Mouse (Mus musculus) olfactory bulb, adult 2 months (tissue): ENCODE data around the gene Gm49711. TPM values are rescaled to one million over a fixed set of nuclear protein-coding genes. Genes with fewer than 3 reads are reported as not detected.
"Not testable (repeated sequence)": the region's sequence is repeated elsewhere in the genome, so short reads cannot be mapped to it uniquely, and the experiment has no call there.

ENCODE experiments used
- H3K27ac ChIP-seq: fragments of 200-500 bp; 2 replicates; pipeline ENCODE4 v1.5.1; 2012; ENCODE audit warnings: low read depth, low read length; ENCODE audit not compliant: insufficient read depth
- H3K4me1 ChIP-seq: fragments of 200-500 bp; 2 replicates; pipeline ENCODE4 v1.6.1; 2012; ENCODE audit warnings: low read length; ENCODE audit not compliant: control insufficient read depth, insufficient read depth
- H3K4me3 ChIP-seq: fragments of 200-500 bp; 2 replicates; pipeline ENCODE4 v1.5.1; 2012; ENCODE audit warnings: mild to moderate bottlenecking, low read depth, low read length, moderate library complexity; ENCODE audit not compliant: insufficient read depth
- CTCF ChIP-seq: fragments of 200-500 bp; IDR thresholded peaks from 2 replicates; pipeline ENCODE4 v1.5.1; 2012; ENCODE audit warnings: low read depth, mild to moderate bottlenecking, low read length, moderate library complexity; ENCODE audit not compliant: insufficient read depth
- POLR2A ChIP-seq: fragments of 200-500 bp; IDR thresholded peaks from 2 replicates; pipeline ENCODE4 v1.6.1; 2012; ENCODE audit warnings: mild to moderate bottlenecking, low read depth, low read length, moderate library complexity; ENCODE audit not compliant: insufficient read depth
- WGBS: fragments of 180-500 bp; shearing (Covaris S2); methylation state at CpG from one replicate; pipeline ENCODE4 v1.1.7; 2018; 5-methylcytosine and 5-hydroxymethylcytosine counted together
- polyA plus RNA-seq: library from polyadenylated mRNA; stranded (reverse); fragments of >200 nt; gene quantifications from 2 replicates; pipeline ENCODE4 v1.2.4, GENCODE M21; 2012; ENCODE audit warnings: low replicate concordance; ENCODE audit not compliant: missing spikeins, insufficient read depth, insufficient read length

Gene Gm49711
- polyA plus RNA-seq, 1 experiment = not detected

GRCm38 (mm10) chr16:92183477-92183876, 125.4 kb downstream of the Gm49711 start:
- Histone ChIP-seq H3K4me1 (no peaks in the 10 kb centered on the region), H3K27ac (no peak overlapping the region), H3K4me3 (no peak overlapping the region)
- TF ChIP-seq POLR2A (no peak), CTCF (no peak)
- WGBS = 88% methylated on average over 4 of the region's 4 CpGs

GRCm38 (mm10) chr16:92190603-92191002, 132.5 kb downstream of the Gm49711 start:
- Histone ChIP-seq H3K27ac (no peak overlapping the region), H3K4me3 (no peak overlapping the region), H3K4me1 (no peaks in the 10 kb centered on the region)
- TF ChIP-seq CTCF (no peak), POLR2A (no peak)

GRCm38 (mm10) chr16:92195094-92195493, 137.0 kb downstream of the Gm49711 start:
- 58% methylated on average over 6 of the region's 6 CpGs for WGBS
- H3K4me3 ChIP-seq = no peak overlapping the region
- no peaks in the 10 kb centered on the region for H3K4me1 ChIP-seq
- TF ChIP-seq CTCF (no peak), POLR2A (no peak)
- no peak overlapping the region for H3K27ac ChIP-seq

GRCm38 (mm10) chr16:92196741-92197331, 138.7 kb downstream of the Gm49711 start:
- Histone ChIP-seq H3K27ac (no peak overlapping the region), H3K4me1 (no peaks in the 10 kb centered on the region), H3K4me3 (no peak overlapping the region)
- TF ChIP-seq POLR2A (no peak), CTCF (no peak)
- 55% methylated on average over 8 of the region's 8 CpGs for WGBS

- Histone ChIP-seq H3K4me1 (no peaks in the 10 kb centered on the region), H3K27ac (no peak overlapping the region), H3K4me3 (no peak overlapping the region)
- TF ChIP-seq POLR2A (no peak), CTCF (no peak)
- 60% methylated on average over 7 of the region's 7 CpGs for WGBS
These were observed 142.5 kb downstream of the Gm49711 start for GRCm38 (mm10) chr16:92200615-92201014.

GRCm38 (mm10) chr16:92203599-92203998, 145.5 kb downstream of the Gm49711 start:
- Histone ChIP-seq H3K4me3 (no peak overlapping the region), H3K4me1 (no peaks in the 10 kb centered on the region), H3K27ac (no peak overlapping the region)
- WGBS = 76% methylated on average over 8 of the region's 8 CpGs
- no peak for TF ChIP-seq POLR2A
- no peak for TF ChIP-seq CTCF

- no peaks in the 10 kb centered on the region for H3K4me1 ChIP-seq
- WGBS = 80% methylated on average over 5 of the region's 5 CpGs
- H3K27ac ChIP-seq = no peak overlapping the region
- no peak overlapping the region for H3K4me3 ChIP-seq
- TF ChIP-seq CTCF = no peak
- TF ChIP-seq POLR2A = no peak
These were observed 151.2 kb downstream of the Gm49711 start for GRCm38 (mm10) chr16:92209291-92209781.

GRCm38 (mm10) chr16:92210316-92210715, 152.2 kb downstream of the Gm49711 start:
- H3K4me3 ChIP-seq, H3K4me1 ChIP-seq, H3K27ac ChIP-seq: not testable (repeated sequence)
- 65% methylated on average over 5 of the region's 5 CpGs for WGBS

- 95% methylated on average over 1 of the region's 1 CpGs for WGBS
- not testable (repeated sequence) for H3K4me3 ChIP-seq, H3K27ac ChIP-seq, H3K4me1 ChIP-seq
These were observed 155.8 kb downstream of the Gm49711 start for GRCm38 (mm10) chr16:92213911-92214310.
